Mouse (Mus musculus) forebrain, embryonic 13.5 days (tissue): Measurements from ENCODE around the gene Spata31d1d. TPM values are rescaled to one million over a fixed set of nuclear protein-coding genes. Genes with fewer than 3 reads are reported as not detected.

Source experiments
- ATAC-seq: fragments of 200-750 bp; cut with Nextera tagmentation; 2 replicates; pipeline ENCODE4 v1.8.0; 2017
- H3K27ac ChIP-seq: fragments of 300-500 bp; sonication (generic); 2 replicates; pipeline ENCODE4 v1.5.1; 2015; ENCODE audit warnings: inconsistent platforms, mild to moderate bottlenecking, moderate library complexity
- H3K27me3 ChIP-seq: fragments of 300-500 bp; sonication (generic); 2 replicates; pipeline ENCODE4 v1.6.1; 2015; ENCODE audit warnings: mild to moderate bottlenecking, inconsistent platforms
- H3K36me3 ChIP-seq: fragments of 300-500 bp; sonication (generic); 2 replicates; pipeline ENCODE4 v1.6.1; 2015; ENCODE audit warnings: mild to moderate bottlenecking, inconsistent platforms; ENCODE audit not compliant: poor library complexity, severe bottlenecking
- H3K4me1 ChIP-seq: fragments of 300-500 bp; sonication (generic); 2 replicates; pipeline ENCODE4 v1.6.1; 2015; ENCODE audit warnings: inconsistent platforms
- H3K4me2 ChIP-seq: fragments of 300-500 bp; sonication (generic); 2 replicates; pipeline ENCODE4 v1.6.1; 2015; ENCODE audit warnings: inconsistent platforms, mild to moderate bottlenecking, moderate library complexity
- H3K4me3 ChIP-seq: fragments of 300-500 bp; sonication (generic); 2 replicates; pipeline ENCODE4 v1.5.1; 2015; ENCODE audit warnings: mild to moderate bottlenecking, inconsistent platforms
- H3K9ac ChIP-seq: fragments of 300-500 bp; sonication (generic); 2 replicates; pipeline ENCODE4 v1.6.1; 2015; ENCODE audit warnings: mild to moderate bottlenecking, inconsistent platforms
- H3K9me3 ChIP-seq: fragments of 300-500 bp; sonication (generic); replicated peaks from 2 replicates; pipeline ENCODE4 v1.6.1; 2016; ENCODE audit warnings: inconsistent platforms
- WGBS: fragments of 180-500 bp; shearing (Covaris S2); methylation state at CpG from one replicate; pipeline ENCODE4 v1.1.7; 2015; 5-methylcytosine and 5-hydroxymethylcytosine counted together
- polyA plus RNA-seq: library from polyadenylated mRNA; unstranded; fragments of >200 nt; fragmentation: Nextera tagmentation; extraction: Ambion mirVana; gene quantifications from 2 replicates; pipeline ENCODE4 v1.2.1, GENCODE M21; 2015

The Spata31d1d gene
- polyA plus RNA-seq, 1 experiment from 2014 or later: not detected

DNA sequence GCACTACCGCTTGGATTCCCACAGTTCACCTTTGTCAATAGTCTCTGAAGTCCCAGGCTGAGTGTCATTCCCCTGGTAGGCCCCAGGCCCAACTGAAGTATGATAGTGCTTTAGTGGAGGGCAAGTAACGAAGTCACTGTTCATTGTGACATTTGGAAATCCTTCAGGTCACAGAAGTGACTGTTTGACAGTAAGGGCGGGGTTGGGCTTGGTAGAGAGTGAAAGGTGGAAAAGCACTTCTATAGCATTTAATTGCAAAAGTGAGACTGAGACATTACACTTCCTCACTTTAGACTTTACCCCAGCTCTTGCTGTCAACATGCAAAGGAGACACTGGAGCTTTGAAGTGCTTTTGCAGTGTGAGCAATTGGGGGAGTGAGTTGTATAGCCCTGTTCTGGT, 37.5 kb downstream of the Spata31d1d start, which contains the start of gene 4921517D22Rik:
Gene 4921517D22Rik (minus strand): TSS at position 101 of the 400 bp plus-strand sequence.
- no peaks in the 10 kb centered on the region for H3K4me1 ChIP-seq
- WGBS: 88% methylated on average over 3 of the region's 3 CpGs

DNA sequence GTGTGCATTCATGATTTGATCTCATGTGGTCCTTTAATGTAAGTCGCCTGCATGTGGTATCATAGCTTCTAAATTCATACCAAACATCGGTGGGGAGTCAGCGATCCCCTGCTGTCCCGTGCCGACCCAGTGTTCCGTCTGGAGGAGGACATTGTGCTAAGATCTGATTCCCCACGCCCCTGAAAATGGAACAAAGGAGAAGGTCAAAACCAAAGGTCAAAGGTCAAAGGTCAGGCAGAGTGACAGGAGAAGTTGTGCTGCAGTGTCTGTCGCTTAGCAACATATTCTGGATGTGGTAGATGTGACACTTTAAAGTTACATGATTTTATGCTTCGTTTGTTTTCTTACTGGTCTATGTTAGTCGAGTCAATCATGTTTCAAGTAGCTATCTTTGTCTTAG, 40.1 kb downstream of the Spata31d1d start:
- no peak overlapping the region for H3K4me3 ChIP-seq
- H3K9ac ChIP-seq: no peak overlapping the region
- H3K4me1 ChIP-seq: no peaks in the 10 kb centered on the region
- H3K9me3 ChIP-seq: no peaks in the 10 kb centered on the region
- H3K4me2 ChIP-seq: no peak overlapping the region
- no peak overlapping the region for H3K27ac ChIP-seq
- WGBS: 43% methylated on average over 10 of the region's 10 CpGs
- H3K36me3 ChIP-seq: no peaks in the 10 kb centered on the region
- H3K27me3 ChIP-seq: no peaks in the 10 kb centered on the region
- ATAC-seq: no peak

More for the DNA sequence above, 37.5 kb downstream of the Spata31d1d start, which contains the start of gene 4921517D22Rik:
- no peak for ATAC-seq
- Histone ChIP-seq H3K4me2 (no peak within 1 kb of the TSS), H3K9me3 (no peaks in the 10 kb centered on the region), H3K36me3 (no peaks in the 10 kb centered on the region), H3K4me3 (no peak within 1 kb of the TSS), H3K27ac (no peak within 1 kb of the TSS), H3K9ac (no peak within 1 kb of the TSS), H3K27me3 (no peaks in the 10 kb centered on the region)

DNA sequence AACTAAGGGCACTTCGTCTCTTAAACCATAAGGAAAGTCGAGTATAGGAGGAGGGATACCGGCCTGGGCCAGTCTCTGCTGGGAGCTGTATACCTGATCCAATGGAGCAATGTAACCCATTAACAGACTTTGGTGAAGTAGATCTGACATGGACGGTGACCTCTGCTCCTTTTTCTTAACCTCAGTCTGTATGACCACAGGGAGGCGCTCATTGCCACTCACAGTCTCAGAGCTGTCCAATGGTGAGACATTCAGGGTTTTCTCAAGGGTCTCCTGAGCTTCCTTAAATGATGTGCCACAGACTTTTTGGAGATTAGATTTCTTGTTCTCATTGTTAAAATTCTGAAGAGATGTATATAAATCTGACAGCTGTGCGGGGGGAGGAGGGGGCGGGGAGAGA, 41.0 kb downstream of the Spata31d1d start:
- no peak overlapping the region for H3K27ac ChIP-seq
- H3K4me3 ChIP-seq: no peak overlapping the region
- no peaks in the 10 kb centered on the region for H3K27me3 ChIP-seq
- H3K36me3 ChIP-seq: no peaks in the 10 kb centered on the region
- no peak overlapping the region for H3K9ac ChIP-seq
- H3K9me3 ChIP-seq: no peaks in the 10 kb centered on the region
- no peak for ATAC-seq
- 85% methylated on average over 7 of the region's 7 CpGs for WGBS
- no peak overlapping the region for H3K4me2 ChIP-seq
- H3K4me1 ChIP-seq: no peaks in the 10 kb centered on the region

DNA sequence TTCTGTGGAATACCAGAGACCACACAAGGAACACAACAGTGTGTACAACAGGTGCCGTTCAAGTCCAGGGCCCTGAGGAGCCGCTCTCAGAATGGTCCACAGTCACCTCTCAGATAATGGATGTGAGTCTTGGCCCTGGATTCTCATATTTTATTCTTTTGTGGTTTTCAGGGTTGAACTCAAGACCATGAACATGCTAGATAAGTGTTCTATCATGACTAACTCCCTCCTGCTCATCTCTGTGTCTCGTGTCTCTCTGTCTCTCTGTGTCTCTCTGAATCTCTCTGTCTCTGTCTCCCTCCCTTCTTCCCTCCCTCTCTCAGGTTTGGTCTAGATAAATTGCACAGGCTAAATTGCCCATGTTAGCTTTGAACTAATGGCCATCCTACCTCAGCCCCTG, 41.7 kb downstream of the Spata31d1d start:
- H3K27ac ChIP-seq: no peak overlapping the region
- H3K27me3 ChIP-seq: no peaks in the 10 kb centered on the region
- H3K9me3 ChIP-seq: no peaks in the 10 kb centered on the region
- no peak overlapping the region for H3K4me3 ChIP-seq
- no peaks in the 10 kb centered on the region for H3K4me1 ChIP-seq
- ATAC-seq: no peak
- no peaks in the 10 kb centered on the region for H3K36me3 ChIP-seq
- 90% methylated on average over 3 of the region's 3 CpGs for WGBS
- H3K9ac ChIP-seq: no peak overlapping the region
- no peak overlapping the region for H3K4me2 ChIP-seq

DNA sequence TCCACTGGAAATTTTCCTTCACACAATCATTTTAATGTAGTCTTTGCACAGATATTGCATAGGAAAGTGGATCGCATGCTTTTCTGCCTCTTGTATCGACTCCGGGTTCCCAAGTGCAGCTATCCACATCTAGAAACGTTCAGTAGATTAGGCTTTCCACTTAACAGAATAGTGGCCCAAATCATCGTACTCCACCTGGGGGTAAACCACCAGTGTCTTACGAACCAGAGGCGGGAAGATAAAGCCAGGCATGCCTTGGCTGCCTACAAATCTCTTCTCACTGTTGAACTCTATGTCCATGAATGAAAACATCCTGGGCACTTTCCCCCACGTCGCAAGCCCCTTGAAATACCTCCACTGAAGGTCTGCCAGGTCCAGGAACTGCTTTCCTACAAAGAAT, 42.2 kb downstream of the Spata31d1d start:
- WGBS: 93% methylated on average over 9 of the region's 9 CpGs
- no peaks in the 10 kb centered on the region for H3K9me3 ChIP-seq
- no peak overlapping the region for H3K4me3 ChIP-seq
- no peak overlapping the region for H3K9ac ChIP-seq
- H3K4me1 ChIP-seq: no peaks in the 10 kb centered on the region
- no peak overlapping the region for H3K27ac ChIP-seq
- no peak overlapping the region for H3K4me2 ChIP-seq
- H3K36me3 ChIP-seq: no peaks in the 10 kb centered on the region
- ATAC-seq: no peak
- H3K27me3 ChIP-seq: no peaks in the 10 kb centered on the region

DNA sequence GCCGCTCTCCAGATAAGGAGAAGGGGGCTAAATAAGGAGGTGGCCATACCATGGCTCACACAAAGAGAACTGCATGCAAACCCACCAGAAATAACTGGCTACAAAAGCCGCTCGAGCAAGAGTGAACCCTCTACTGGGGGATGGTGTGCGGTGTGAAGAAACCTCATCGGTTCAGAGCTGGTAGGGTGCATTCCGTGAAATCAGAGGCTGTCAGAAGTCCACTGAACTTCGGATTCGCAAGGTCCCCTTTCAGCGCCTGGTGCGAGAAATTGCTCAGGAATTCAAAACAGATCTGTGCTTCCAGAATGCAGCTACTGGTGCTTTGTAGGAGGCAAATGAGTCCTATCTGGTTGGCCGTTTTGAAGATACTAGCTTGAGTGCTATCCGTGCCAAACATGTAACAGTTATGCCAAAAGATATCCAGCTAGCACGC, 43.2 kb downstream of the Spata31d1d start:
- H3K4me1 ChIP-seq: no peaks in the 10 kb centered on the region
- H3K27me3 ChIP-seq: no peaks in the 10 kb centered on the region
- ATAC-seq: no peak
- no peaks in the 10 kb centered on the region for H3K36me3 ChIP-seq
- H3K4me3 ChIP-seq: no peak overlapping the region
- no peak overlapping the region for H3K27ac ChIP-seq
- no peak overlapping the region for H3K9ac ChIP-seq
- WGBS: 77% methylated on average over 13 of the region's 13 CpGs
- H3K9me3 ChIP-seq: no peaks in the 10 kb centered on the region
- no peak overlapping the region for H3K4me2 ChIP-seq

DNA sequence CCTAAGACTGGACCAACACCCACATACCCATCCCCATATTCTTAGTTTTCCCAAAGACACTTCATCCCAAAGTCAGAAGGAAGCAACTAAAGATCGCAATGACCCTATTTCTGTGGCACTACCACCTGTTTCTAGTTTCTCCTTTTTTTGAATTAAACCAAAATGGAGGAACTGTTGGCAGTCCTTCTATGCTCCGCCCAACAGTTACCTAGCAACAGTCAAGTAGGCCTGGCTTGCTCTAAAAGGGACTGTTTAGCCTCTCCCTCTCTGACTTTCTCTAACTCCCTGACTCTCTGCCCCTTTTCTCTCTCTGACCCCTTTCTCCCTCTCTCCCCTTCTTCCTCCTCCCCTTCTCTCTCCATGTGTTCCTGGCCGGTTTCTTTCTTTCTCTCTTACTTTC, 46.3 kb downstream of the Spata31d1d start:
- Histone ChIP-seq H3K4me2 (no peak overlapping the region), H3K4me3 (no peak overlapping the region), H3K27ac (no peak overlapping the region), H3K27me3 (no peaks in the 10 kb centered on the region), H3K9ac (no peak overlapping the region), H3K9me3 (no peaks in the 10 kb centered on the region), H3K36me3 (no peaks in the 10 kb centered on the region), H3K4me1 (no peaks in the 10 kb centered on the region)
- WGBS: 92% methylated on average over 3 of the region's 3 CpGs
- ATAC-seq: no peak

DNA sequence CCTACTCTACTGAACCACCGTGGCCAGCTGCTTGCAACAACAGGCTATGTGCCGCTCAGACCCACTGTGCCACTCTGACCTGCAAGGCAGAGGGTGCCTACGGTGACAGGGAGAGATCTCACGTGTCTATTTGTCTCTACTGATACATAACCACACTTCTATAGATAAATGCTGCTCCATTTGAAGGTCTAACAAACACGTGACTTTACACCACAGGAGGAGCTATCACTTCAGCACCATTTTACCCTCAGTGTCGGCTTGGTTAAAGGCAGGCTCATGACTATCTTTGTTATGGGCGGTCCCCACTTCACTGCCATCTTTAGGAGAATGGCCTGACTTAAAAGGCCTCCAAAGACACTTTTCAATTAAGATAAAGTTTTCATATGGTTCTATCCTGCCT, 48.9 kb downstream of the Spata31d1d start:
- no peaks in the 10 kb centered on the region for H3K9me3 ChIP-seq
- H3K36me3 ChIP-seq: no peaks in the 10 kb centered on the region
- no peak for ATAC-seq
- H3K4me2 ChIP-seq: no peak overlapping the region
- H3K4me1 ChIP-seq: no peaks in the 10 kb centered on the region
- no peak overlapping the region for H3K9ac ChIP-seq
- H3K4me3 ChIP-seq: no peak overlapping the region
- WGBS: 40% methylated on average over 7 of the region's 7 CpGs
- H3K27me3 ChIP-seq: no peaks in the 10 kb centered on the region
- no peak overlapping the region for H3K27ac ChIP-seq

DNA sequence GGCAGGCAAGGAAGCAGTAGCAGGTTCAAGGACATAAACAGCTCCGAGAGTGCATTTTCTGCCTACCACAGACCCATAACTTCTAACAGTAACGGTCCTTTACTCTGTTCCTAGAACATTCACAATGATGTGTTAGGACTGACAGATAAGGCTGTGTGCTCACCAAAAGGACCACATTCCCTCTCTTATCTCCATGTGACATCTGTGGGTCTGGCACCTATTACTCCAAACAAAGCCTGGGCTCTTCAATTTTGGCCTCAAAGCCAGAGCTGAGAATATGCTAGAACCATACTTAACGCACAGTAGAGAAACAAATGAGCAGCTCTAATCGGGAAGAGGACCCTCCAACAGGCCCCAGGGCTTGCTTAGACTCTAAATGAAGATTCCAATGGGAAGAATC, 51.6 kb downstream of the Spata31d1d start:
- no peaks in the 10 kb centered on the region for H3K27me3 ChIP-seq
- H3K27ac ChIP-seq: no peak overlapping the region
- H3K4me1 ChIP-seq: no peaks in the 10 kb centered on the region
- no peak overlapping the region for H3K4me2 ChIP-seq
- H3K4me3 ChIP-seq: no peak overlapping the region
- no peaks in the 10 kb centered on the region for H3K9me3 ChIP-seq
- no peak overlapping the region for H3K9ac ChIP-seq
- ATAC-seq: no peak
- H3K36me3 ChIP-seq: no peaks in the 10 kb centered on the region
- 79% methylated on average over 4 of the region's 4 CpGs for WGBS

DNA sequence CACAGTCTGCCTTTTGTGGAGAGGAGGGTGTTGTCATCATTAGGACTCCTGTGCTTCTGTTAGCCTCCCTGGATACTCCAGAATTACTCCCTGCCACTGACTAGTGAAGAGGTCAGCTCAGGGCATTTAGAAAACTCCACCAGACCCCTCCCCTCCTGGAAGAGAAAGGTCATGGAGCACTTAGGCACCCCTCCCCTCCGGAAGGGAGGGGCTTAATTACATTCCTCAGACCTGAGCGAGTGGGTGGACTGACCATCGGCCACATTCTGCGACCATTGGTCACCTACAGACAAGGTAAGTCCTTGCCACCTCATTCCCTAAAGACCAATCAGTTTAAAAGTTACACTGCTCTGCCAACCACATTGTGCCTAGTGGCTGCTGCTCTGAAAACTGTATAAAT, 52.2 kb downstream of the Spata31d1d start:
- Histone ChIP-seq H3K4me1 (peaks cover 2% of the 10 kb centered on the region), H3K27me3 (no peaks in the 10 kb centered on the region), H3K9me3 (no peaks in the 10 kb centered on the region), H3K9ac (no peak overlapping the region), H3K27ac (no peak overlapping the region), H3K4me3 (no peak overlapping the region), H3K4me2 (no peak overlapping the region), H3K36me3 (no peaks in the 10 kb centered on the region)
- 62% methylated on average over 4 of the region's 4 CpGs for WGBS
- ATAC-seq: no peak

DNA sequence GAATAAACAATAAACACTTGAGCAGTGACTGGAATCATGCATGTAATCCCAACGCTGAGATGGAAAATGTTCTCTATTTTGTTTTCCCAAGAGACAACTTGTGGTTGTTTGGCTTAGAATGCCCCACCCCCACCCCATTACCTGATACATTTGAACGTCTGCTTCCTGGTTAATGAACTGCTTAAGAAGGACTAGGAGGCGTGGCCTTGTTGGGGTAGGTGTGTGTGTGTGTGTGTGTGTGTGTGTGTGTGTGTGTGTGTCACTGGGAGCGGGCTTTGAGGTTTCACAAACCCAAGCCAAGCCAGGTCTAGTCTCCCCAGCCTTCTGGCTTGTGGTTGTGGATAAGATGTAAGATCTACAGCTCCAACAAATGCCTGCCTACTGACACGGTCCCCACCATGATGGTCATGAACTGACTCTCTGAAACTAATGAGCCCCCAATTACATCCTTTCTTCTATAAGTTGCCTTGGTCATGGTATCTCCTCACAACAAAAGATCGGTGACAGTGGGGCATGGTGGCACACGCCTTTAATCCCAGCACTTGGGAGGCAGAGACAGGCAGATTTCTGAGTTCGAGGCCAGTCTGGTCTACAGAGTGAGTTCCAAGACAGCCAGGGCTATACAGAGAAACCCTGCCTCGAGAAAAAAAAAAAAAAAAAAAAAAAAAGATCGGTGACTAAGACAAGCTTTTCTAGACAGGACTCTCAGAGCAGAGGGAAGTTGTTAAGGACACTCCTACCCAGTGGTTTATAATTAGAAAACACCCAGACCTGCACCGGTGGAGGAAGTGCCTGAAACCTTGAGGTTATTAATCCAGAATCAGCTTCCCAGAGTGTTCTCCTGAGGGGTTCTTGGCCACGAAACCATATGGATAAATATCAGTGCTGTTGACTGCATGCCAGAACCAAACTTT, 55.0 kb downstream of the Spata31d1d start:
- Histone ChIP-seq H3K4me2 (peak overlapping the region; percentile 82; the same call in 1 of the 2 replicates), H3K9me3 (no peaks in the 10 kb centered on the region), H3K9ac (no peak overlapping the region), H3K27ac (no peak overlapping the region), H3K4me1 (peaks cover 22% of the 10 kb centered on the region), H3K4me3 (no peak overlapping the region), H3K27me3 (no peaks in the 10 kb centered on the region), H3K36me3 (no peaks in the 10 kb centered on the region)
- 82% methylated on average over 12 of the region's 12 CpGs for WGBS
- ATAC-seq: no peak
